Mouse (Mus musculus) myocyte (in vitro differentiated cells): ENCODE results near the gene Bhmt2.

Experiments
- CEBPB ChIP-seq: IDR thresholded peaks from 2 replicates; pipeline ENCODE4 v1.6.1; 2011; ENCODE audit warnings: mild to moderate bottlenecking, moderate library complexity; ENCODE audit not compliant: poor library complexity, insufficient read depth, severe bottlenecking
- E2F4 ChIP-seq: IDR thresholded peaks from one replicate; pipeline ENCODE4 v1.6.1; 2011; ENCODE audit warnings: mild to moderate bottlenecking, control low read depth, moderate library complexity; ENCODE audit not compliant: insufficient read depth
- MAX ChIP-seq: IDR thresholded peaks from one replicate; pipeline ENCODE4 v1.6.1; 2011; ENCODE audit warnings: low read depth, mild to moderate bottlenecking, control low read depth
- MYOD1 ChIP-seq, 3 experiments: IDR thresholded peaks; one replicate each; pipeline ENCODE4 v1.6.1; 2011; ENCODE audit warnings: control low read depth in 2 of 3, low read depth in 2 of 3, mild to moderate bottlenecking in 2 of 3, moderate library complexity in 1 of 3; ENCODE audit not compliant: insufficient read length in 2 of 3, control insufficient read depth in 1 of 3
- MYOG ChIP-seq, 3 experiments: IDR thresholded peaks; one replicate each; pipeline ENCODE4 v1.6.1; 2011; ENCODE audit warnings: control low read depth in 2 of 3, low read depth in 2 of 3, mild to moderate bottlenecking in 2 of 3; ENCODE audit not compliant: insufficient read length in 2 of 3, control insufficient read depth in 1 of 3, insufficient read depth in 1 of 3
- POLR2A ChIP-seq: IDR thresholded peaks from one replicate; pipeline ENCODE4 v1.6.1; 2011; ENCODE audit warnings: low read depth, mild to moderate bottlenecking, control low read depth, moderate library complexity; ENCODE audit not compliant: insufficient read length
- POLR2AphosphoS2 ChIP-seq: IDR thresholded peaks from one replicate; pipeline ENCODE4 v1.6.1; 2011; ENCODE audit warnings: low read depth, control low read depth; ENCODE audit not compliant: insufficient read length
- REST ChIP-seq: IDR thresholded peaks from one replicate; pipeline ENCODE4 v1.6.1; 2011; ENCODE audit warnings: mild to moderate bottlenecking, control low read depth, moderate library complexity; ENCODE audit not compliant: insufficient read depth, insufficient read length
- SRF ChIP-seq: IDR thresholded peaks from one replicate; pipeline ENCODE4 v1.6.1; 2011; ENCODE audit warnings: low read depth; ENCODE audit not compliant: control insufficient read depth, insufficient read length
- TCF12 ChIP-seq: IDR thresholded peaks from one replicate; pipeline ENCODE4 v1.6.1; 2011; ENCODE audit warnings: mild to moderate bottlenecking, control low read depth; ENCODE audit not compliant: poor library complexity, insufficient read depth, severe bottlenecking
- TCF3 ChIP-seq: IDR thresholded peaks from one replicate; pipeline ENCODE4 v1.6.1; 2011; ENCODE audit warnings: low read depth, control low read depth; ENCODE audit not compliant: insufficient read length
- USF1 ChIP-seq: IDR thresholded peaks from one replicate; pipeline ENCODE4 v1.6.1; 2011; ENCODE audit warnings: low read depth, mild to moderate bottlenecking, control low read depth, moderate library complexity

DNA sequence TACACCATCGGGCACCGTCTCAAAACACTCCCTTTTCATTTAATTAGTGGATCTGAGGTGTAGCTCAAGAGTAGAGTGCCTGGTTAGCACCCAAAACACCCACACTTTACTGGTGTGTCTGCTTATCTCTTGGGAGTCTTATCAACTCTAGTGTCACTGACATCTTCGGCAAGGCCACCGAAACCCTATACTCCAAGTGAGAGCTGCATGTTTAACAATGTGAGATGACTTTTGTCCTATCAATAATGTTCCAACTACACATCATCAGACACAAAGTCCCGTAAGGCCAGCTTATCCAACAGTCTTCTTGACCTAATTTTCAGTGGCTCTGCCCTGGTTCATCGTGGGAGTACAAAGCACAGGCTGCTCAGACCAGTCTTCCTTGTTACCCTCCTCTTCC is 20.7 kb downstream of the Bhmt2 start:
- no peak for TF ChIP-seq POLR2A
- TF ChIP-seq REST: no peak
- no peak for TF ChIP-seq POLR2AphosphoS2
- TF ChIP-seq E2F4: no peak
- TF ChIP-seq USF1: no peak
- TF ChIP-seq MAX: no peak
- TF ChIP-seq MYOD1 (IDR thresholded peaks at IDR 0.05; ENCODE audit: control insufficient read depth in 1 of 3, insufficient read length in 2 of 3, low read depth in 2 of 3): no peak
- TF ChIP-seq MYOG (IDR thresholded peaks at IDR 0.05; ENCODE audit: control insufficient read depth in 1 of 3, insufficient read depth in 1 of 3, insufficient read length in 2 of 3, low read depth in 2 of 3): no peak
- no peak for TF ChIP-seq TCF12
- TF ChIP-seq SRF: no peak
- no peak for TF ChIP-seq TCF3
- no peak for TF ChIP-seq CEBPB
